Mouse (Mus musculus) megakaryocyte, embryonic 14.5 days (primary cell): Measurements from ENCODE around the gene 1600015I10Rik.

Experiments used
- FLI1 ChIP-seq: IDR thresholded peaks from 2 replicates; pipeline ENCODE4 v1.6.1; 2012; ENCODE audit warnings: low read length, inconsistent platforms, mixed read lengths
- GATA1 ChIP-seq: IDR thresholded peaks from 3 replicates; pipeline ENCODE4 v1.6.1; 2012; ENCODE audit warnings: mixed read lengths, low read length, inconsistent platforms, borderline replicate concordance

DNA sequence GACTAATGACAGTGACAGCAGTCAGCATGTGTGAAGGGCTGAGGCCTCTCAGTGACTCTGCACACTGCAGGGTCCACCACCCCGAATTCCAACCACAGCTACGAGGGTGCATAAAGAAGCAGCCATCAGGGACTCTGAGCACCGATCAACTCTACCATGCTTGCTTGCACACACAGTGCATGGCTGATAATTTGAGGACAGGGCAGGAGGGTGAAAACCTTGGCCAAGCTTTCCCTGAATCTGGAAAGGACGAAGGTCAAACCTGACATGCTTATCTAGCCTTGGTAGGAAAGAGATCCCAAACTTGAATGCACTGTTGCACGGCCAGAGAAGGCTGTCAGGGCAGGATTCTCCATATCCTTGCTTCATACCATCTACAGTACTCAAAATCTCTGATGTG, 23.5 kb downstream of the 1600015I10Rik start:
- TF ChIP-seq GATA1 (no peak), FLI1 (no peak)
